Mouse (Mus musculus) brain, embryonic 14.5 days (tissue): ENCODE results near the gene Col11a2.

Experiments
- CTCF ChIP-seq: fragments of 200-500 bp; IDR thresholded peaks from 2 replicates; pipeline ENCODE4 v1.5.1; 2012; ENCODE audit warnings: inconsistent platforms, mild to moderate bottlenecking, moderate library complexity, borderline replicate concordance; ENCODE audit not compliant: insufficient read depth, insufficient read length; ENCODE audit errors: extremely low read depth
- POLR2A ChIP-seq: fragments of 200-500 bp; IDR thresholded peaks from 2 replicates; pipeline ENCODE4 v1.6.1; 2012; ENCODE audit warnings: mild to moderate bottlenecking, inconsistent platforms, borderline replicate concordance; ENCODE audit not compliant: poor library complexity, insufficient read depth, insufficient read length, severe bottlenecking; ENCODE audit errors: extremely low read depth

DNA sequence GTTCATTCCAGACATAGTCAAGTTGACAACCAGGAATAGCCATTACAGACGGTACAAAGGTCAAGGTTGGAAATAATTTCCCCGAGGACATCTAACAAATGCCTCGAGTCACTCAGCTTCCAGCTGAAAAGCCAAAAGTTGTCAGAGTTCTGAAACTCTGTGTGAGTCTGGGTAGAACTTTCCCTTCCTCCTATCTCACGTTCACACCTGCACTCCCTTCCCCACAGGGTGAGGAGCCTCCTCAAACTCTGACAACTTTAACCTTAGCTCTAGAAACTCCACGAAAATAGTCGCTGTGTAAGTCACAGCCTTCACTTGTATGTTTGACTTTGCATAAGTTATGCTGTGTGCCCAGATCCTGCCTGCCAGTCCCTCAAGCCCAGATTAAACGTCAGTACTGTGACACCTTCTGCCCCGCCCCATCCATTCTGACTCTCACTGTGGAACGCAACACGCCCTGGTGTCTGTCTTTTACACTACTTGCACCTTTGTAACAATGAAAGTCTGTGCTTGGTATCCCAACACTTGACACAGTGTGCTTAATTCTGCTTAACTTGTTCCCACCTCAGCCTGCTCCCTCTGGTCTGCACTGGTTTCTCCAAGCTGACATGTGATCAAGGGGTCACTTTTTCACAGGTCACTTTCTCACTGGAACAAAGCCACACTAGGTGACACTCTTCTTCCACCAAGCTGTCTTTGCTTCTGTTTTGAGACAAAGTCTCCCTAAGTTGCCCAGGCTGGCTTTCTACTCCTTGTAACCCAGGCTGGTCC is 59.7 kb downstream of the Col11a2 start:
- TF ChIP-seq CTCF (no peak), POLR2A (no peak)
